Mouse (Mus musculus) small intestine, adult 2 months (tissue): ENCODE data around the gene Apold1.

ENCODE experiments used
- CTCF ChIP-seq: fragments of 200-500 bp; IDR thresholded peaks from 2 replicates; pipeline ENCODE4 v1.5.1; 2012; ENCODE audit warnings: low read depth, mild to moderate bottlenecking, control low read depth, inconsistent platforms, low read length, moderate library complexity, mixed read lengths; ENCODE audit not compliant: insufficient replicate concordance, insufficient read length; ENCODE audit errors: extremely low read depth
- POLR2A ChIP-seq: fragments of 200-500 bp; IDR thresholded peaks from 2 replicates; pipeline ENCODE4 v1.6.1; 2012; ENCODE audit warnings: low read depth, mild to moderate bottlenecking, control low read depth, inconsistent platforms, low read length, moderate library complexity

DNA sequence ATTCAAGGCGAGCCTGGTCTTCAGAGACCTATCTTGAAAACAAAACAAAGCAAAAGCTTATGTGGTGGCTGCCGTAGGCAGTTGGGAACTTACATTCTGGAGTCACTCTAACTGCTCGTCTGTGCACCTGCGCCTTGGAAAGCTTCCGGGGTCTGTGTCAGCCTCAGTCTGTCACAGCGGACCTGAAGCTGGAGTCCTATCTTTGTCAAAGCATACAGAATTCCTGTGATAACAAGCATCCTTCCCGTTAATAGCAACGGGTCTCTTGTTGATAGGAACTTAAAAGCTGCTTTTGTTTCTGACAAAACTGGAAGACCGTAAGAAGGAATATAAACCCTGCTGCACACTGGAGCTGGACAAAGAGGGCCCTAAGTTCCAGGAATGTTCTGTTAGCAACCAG, 6.9 kb downstream of the Apold1 start:
- TF ChIP-seq CTCF (no peak), POLR2A (no peak)
